Mouse (Mus musculus) intestine, embryonic 15.5 days (tissue): ENCODE data around the gene Rabepk. TPM values are rescaled to one million over a fixed set of nuclear protein-coding genes. Genes with fewer than 3 reads are reported as not detected.
"Not testable (repeated sequence)": the region's sequence is repeated elsewhere in the genome, so short reads cannot be mapped to it uniquely, and the experiment has no call there.

Experiments used
- ATAC-seq: fragments of 200-750 bp; cut with Nextera tagmentation; 2 replicates; pipeline ENCODE4 v1.8.0; 2017; ENCODE audit warnings: moderate TSS enrichment, moderate library complexity
- H3K27ac ChIP-seq: fragments of 300-500 bp; sonication (generic); 2 replicates; pipeline ENCODE4 v1.5.1; 2015; ENCODE audit warnings: mild to moderate bottlenecking, inconsistent platforms
- H3K27me3 ChIP-seq: fragments of 300-500 bp; sonication (generic); replicated peaks from 2 replicates; pipeline ENCODE4 v1.6.1; 2015; ENCODE audit warnings: inconsistent platforms
- H3K36me3 ChIP-seq: fragments of 300-500 bp; sonication (generic); 2 replicates; pipeline ENCODE4 v1.6.1; 2015; ENCODE audit warnings: inconsistent platforms
- H3K4me1 ChIP-seq: fragments of 300-500 bp; sonication (generic); replicated peaks from 2 replicates; pipeline ENCODE4 v1.6.1; 2015; ENCODE audit warnings: inconsistent platforms
- H3K4me2 ChIP-seq: fragments of 300-500 bp; sonication (generic); replicated peaks from 2 replicates; pipeline ENCODE4 v1.6.1; 2015; ENCODE audit warnings: mild to moderate bottlenecking, inconsistent platforms
- H3K4me3 ChIP-seq: fragments of 300-500 bp; sonication (generic); replicated peaks from 2 replicates; pipeline ENCODE4 v1.5.1; 2015; ENCODE audit warnings: inconsistent platforms
- H3K9ac ChIP-seq: fragments of 300-500 bp; sonication (generic); 2 replicates; pipeline ENCODE4 v1.6.1; 2015; ENCODE audit warnings: inconsistent platforms
- H3K9me3 ChIP-seq: fragments of 300-500 bp; sonication (generic); 2 replicates; pipeline ENCODE4 v1.6.1; 2016; ENCODE audit warnings: inconsistent platforms
- WGBS: fragments of 180-500 bp; shearing (Covaris S2); methylation state at CpG from one replicate; pipeline ENCODE4 v1.1.7; 2015; 5-methylcytosine and 5-hydroxymethylcytosine counted together
- polyA plus RNA-seq: library from polyadenylated mRNA; unstranded; fragments of >200 nt; fragmentation: Nextera tagmentation; extraction: Ambion mirVana; gene quantifications from 2 replicates; pipeline ENCODE4 v1.2.1, GENCODE M21; 2015

Gene Rabepk
- polyA plus RNA-seq, 1 experiment from 2014 or later = 45.7 TPM

DNA sequence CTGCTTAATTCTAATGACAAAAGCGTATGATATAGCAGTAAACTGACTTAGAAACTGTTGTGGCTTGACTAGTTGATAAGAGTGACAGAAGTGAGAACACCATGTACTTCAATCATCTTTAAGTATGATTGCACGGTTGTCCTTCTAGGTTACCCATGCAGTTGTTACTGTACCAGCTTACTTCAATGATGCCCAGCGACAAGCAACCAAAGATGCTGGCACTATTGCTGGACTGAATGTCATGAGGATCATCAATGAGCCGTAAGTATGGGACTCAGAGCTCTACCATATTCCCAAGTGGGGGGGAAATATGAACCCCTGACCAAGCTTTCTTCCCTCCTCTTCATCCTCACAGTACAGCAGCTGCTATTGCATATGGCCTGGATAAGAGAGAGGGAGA, 26.0 kb downstream of the Rabepk start:
- peaks cover 31% of the 10 kb centered on the region for H3K36me3 ChIP-seq
- no peak for ATAC-seq
- H3K9me3 ChIP-seq = no peaks in the 10 kb centered on the region
- H3K4me1 ChIP-seq = peaks cover 28% of the 10 kb centered on the region
- peak overlapping the region; percentile 96 for H3K9ac ChIP-seq
- H3K27me3 ChIP-seq = no peaks in the 10 kb centered on the region
- H3K4me3 ChIP-seq = peak overlapping the region; percentile 88
- H3K4me2 ChIP-seq = peak overlapping the region; percentile 61
- H3K27ac ChIP-seq = no peak overlapping the region
- 82% methylated on average over 4 of the region's 4 CpGs for WGBS

DNA sequence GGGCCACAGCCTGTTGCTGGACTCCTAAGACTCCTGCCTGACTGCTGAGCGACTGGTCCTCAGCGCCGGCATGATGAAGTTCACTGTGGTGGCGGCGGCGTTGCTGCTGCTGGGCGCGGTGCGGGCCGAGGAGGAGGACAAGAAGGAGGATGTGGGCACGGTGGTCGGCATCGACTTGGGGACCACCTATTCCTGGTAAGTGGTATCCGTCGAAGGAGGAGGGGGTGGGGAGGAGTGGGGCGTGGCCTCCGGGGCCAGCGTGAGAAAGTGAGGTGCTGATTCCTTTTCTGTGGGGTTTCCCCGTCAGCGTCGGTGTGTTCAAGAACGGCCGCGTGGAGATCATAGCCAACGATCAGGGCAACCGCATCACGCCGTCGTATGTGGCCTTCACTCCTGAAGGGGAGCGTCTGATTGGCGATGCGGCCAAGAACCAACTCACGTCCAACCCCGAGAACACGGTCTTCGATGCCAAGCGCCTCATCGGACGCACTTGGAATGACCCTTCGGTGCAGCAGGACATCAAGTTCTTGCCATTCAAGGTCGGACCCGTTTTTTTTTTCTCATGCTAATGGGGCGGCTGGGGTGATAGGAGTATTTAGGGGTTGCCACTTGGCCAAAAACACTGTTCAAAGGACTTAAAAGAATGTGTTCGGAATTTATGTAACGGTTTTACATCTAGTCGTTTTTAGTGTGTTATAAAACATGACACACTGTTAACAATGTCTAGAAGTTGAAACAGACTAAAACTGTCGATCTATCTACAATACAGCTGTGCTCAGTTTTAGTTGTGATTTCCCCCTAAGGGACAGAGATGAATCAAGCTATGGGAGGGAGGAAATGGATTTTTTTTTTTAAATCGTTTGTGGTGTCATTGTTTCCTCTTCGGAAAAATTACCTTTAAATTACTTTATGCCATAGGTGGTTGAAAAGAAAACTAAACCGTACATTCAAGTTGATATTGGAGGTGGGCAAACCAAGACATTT, 27.2 kb downstream of the Rabepk start:
- WGBS = 2% methylated on average over 50 of the region's 50 CpGs

DNA sequence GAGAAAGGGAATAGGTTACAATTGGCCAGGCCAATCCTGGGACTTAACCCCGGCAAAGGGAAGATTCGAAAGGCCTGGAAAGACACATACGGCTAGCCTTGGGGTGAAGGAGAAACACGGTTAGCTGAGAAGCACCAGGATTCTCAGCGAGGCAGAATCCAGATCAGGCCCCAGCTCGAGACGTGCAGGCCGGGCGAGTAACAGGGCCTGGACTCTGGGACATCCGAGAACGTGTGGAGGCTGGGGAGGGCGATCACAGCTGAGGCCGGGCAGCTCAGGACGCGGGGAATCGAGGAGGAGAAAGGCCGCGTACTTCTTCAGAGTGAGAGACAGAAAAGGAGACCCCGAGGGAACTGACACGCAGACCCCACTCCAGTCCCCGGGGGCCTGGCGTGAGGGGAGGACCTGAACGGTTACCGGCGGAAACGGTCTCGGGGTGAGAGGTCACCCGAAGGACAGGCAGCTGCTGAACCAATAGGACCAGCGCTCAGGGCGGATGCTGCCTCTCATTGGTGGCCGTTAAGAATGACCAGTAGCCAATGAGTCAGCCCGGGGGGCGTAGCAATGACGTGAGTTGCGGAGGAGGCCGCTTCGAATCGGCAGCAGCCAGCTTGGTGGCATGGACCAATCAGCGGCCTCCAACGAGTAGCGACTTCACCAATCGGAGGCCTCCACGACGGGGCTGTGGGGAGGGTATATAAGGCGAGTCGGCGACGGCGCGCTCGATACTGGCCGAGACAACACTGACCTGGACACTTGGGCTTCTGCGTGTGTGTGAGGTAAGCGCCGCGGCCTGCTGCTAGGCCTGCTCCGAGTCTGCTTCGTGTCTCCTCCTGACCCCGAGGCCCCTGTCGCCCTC, 28.1 kb downstream of the Rabepk start, which contains the start of gene Hspa5:
Gene Hspa5 (plus strand): TSS at position 603 of the 859 bp plus-strand sequence.
- ATAC-seq = peak; percentile 99
- Histone ChIP-seq H3K4me1 (peaks cover 28% of the 10 kb centered on the region), H3K4me2 (peak within 1 kb of the TSS; percentile 61), H3K27me3 (no peaks in the 10 kb centered on the region), H3K27ac (peak within 1 kb of the TSS; percentile 90), H3K9me3 (no peaks in the 10 kb centered on the region), H3K36me3 (peaks cover 26% of the 10 kb centered on the region), H3K9ac (peak within 1 kb of the TSS; percentile 97), H3K4me3 (peak within 1 kb of the TSS; percentile 88)
- WGBS = under 1% methylated on average over 60 of the region's 60 CpGs

More for the DNA sequence above, 27.2 kb downstream of the Rabepk start:
- peak overlapping the region; percentile 61 for H3K4me2 ChIP-seq
- H3K36me3 ChIP-seq = peaks cover 30% of the 10 kb centered on the region
- H3K27ac ChIP-seq = peak overlapping the region; percentile 86
- H3K4me3 ChIP-seq = peak overlapping the region; percentile 88
- peaks cover 28% of the 10 kb centered on the region for H3K4me1 ChIP-seq
- no peaks in the 10 kb centered on the region for H3K27me3 ChIP-seq
- peak; percentile 39 for ATAC-seq
- peak overlapping the region; percentile 96 for H3K9ac ChIP-seq
- no peaks in the 10 kb centered on the region for H3K9me3 ChIP-seq

DNA sequence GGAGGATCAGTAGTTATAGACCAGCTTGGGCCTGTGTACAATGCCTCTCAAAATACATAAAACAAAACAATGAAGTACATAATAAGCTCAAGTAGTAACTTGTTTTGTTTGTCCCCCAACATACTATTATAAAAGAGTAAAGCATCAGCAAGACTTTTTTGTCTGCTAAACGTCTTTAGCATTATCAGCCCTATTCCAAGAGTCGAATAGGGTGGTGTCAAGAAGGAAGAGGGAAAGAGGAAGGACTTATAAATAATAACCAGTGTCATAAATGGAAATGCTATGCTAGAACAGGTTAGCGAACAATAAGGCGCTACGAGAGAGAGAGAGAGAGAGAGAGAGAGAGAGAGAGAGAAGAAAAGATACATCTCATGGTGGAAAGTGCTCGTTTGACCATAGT, 28.8 kb downstream of the Rabepk start:
- H3K4me3 ChIP-seq = peak overlapping the region; percentile 88
- WGBS = 3% methylated on average over 6 of the region's 6 CpGs
- peak overlapping the region; percentile 55 for H3K4me2 ChIP-seq
- peaks cover 22% of the 10 kb centered on the region for H3K36me3 ChIP-seq
- H3K9ac ChIP-seq = peak overlapping the region; percentile 97
- no peak for ATAC-seq
- H3K9me3 ChIP-seq = no peaks in the 10 kb centered on the region
- peak overlapping the region; percentile 90 for H3K27ac ChIP-seq
- H3K27me3 ChIP-seq = no peaks in the 10 kb centered on the region
- peaks cover 26% of the 10 kb centered on the region for H3K4me1 ChIP-seq

DNA sequence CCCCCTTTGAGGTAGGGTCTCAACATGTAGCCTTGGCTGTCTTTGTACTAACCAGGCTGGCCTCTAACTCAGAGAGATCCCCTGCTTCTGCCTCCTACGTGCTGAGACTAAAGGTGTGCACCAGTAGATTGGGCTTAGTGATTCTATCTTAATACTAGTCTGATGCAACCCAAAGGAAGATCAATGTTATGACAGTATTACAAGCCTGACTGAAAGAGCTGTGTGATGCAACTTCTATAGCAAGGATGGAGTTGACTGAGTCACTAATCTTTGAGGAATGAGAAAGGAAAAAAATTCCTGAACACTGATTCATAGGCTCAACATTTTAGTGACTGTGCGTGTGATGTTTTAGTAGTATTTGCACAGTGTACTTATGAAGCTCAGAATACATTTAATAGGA, 29.7 kb downstream of the Rabepk start:
- peaks cover 19% of the 10 kb centered on the region for H3K4me1 ChIP-seq
- WGBS = 94% methylated on average over 2 of the region's 2 CpGs
- no peaks in the 10 kb centered on the region for H3K9me3 ChIP-seq
- ATAC-seq = no peak
- peaks cover 17% of the 10 kb centered on the region for H3K36me3 ChIP-seq
- H3K4me2 ChIP-seq = peak overlapping the region; percentile 55; the same call in 1 of the 2 replicates
- H3K4me3 ChIP-seq = no peak overlapping the region
- H3K27ac ChIP-seq = no peak overlapping the region
- H3K9ac ChIP-seq = no peak overlapping the region
- H3K27me3 ChIP-seq = no peaks in the 10 kb centered on the region

DNA sequence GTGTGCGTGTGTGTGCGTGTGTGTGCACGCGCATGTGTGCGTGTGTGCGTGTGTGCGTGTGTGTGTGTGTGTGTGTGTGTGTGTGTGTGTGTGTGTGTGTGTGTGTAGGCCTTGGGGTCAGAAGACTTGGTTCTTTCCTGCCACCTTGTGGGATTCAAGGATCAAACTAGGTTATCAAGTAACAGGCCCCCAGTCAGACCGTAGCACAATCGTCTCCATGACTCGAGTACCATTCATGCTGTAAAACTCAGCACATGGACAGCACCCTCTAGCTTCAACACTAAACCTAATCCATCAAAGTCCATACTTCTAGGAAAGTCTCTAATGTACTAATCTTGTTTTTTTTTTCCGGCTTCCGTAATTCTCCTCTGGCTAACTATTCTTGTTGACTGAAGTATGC, 34.9 kb downstream of the Rabepk start:
- H3K9me3 ChIP-seq = no peaks in the 10 kb centered on the region
- H3K9ac ChIP-seq = no peak overlapping the region
- H3K4me3 ChIP-seq = no peak overlapping the region
- no peak overlapping the region for H3K4me2 ChIP-seq
- WGBS = 61% methylated on average over 12 of the region's 12 CpGs
- ATAC-seq = no peak
- no peak overlapping the region for H3K27ac ChIP-seq
- H3K36me3 ChIP-seq = no peaks in the 10 kb centered on the region
- H3K4me1 ChIP-seq = no peaks in the 10 kb centered on the region
- no peaks in the 10 kb centered on the region for H3K27me3 ChIP-seq

DNA sequence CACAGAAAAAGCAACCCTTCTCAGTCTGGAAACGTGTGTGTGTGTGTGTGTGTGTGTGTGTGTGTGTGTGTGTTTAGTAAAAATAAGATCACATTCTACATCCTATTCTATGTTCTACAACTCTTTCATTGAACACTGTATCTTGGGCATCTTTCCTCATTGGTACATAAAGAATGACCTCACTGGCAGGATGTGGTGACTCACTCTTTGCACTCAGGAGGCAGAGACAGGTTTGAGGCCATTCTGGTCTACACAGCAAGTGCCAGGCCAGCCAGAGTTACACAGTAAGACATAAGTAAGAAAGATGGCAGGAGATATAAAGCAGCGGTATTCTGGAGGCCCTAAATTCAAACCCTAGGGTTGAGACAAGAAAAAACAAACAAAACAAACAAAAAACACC, 36.8 kb downstream of the Rabepk start:
- Histone ChIP-seq H3K9me3 (no peaks in the 10 kb centered on the region), H3K4me1 (no peaks in the 10 kb centered on the region), H3K9ac (no peak overlapping the region), H3K4me3 (no peak overlapping the region), H3K4me2 (no peak overlapping the region), H3K27ac (no peak overlapping the region), H3K27me3 (no peaks in the 10 kb centered on the region), H3K36me3 (no peaks in the 10 kb centered on the region)
- WGBS = 66% methylated on average over 2 of the region's 2 CpGs
- ATAC-seq = no peak

DNA sequence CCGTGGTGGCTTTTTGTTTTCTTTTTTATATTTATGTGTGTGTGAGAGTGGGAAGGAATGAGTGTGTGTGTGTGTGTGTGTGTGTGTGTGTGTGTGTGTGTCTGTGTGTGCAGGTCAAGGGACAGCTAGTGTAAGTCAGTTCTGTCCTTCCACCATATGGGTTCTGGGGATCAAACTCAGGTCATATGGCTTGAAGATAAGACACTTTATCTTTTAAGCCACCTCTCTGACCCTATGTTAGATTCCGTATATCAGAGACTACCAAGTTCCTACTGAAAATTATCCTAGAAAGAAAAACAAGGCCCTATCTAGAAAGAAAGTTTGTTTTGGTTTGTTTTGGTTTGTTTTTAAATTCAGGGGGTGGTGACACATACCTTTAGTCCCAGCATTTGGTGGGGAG, 37.5 kb downstream of the Rabepk start:
- H3K4me2 ChIP-seq = no peak overlapping the region
- 74% methylated on average over 2 of the region's 2 CpGs for WGBS
- no peak for ATAC-seq

DNA sequence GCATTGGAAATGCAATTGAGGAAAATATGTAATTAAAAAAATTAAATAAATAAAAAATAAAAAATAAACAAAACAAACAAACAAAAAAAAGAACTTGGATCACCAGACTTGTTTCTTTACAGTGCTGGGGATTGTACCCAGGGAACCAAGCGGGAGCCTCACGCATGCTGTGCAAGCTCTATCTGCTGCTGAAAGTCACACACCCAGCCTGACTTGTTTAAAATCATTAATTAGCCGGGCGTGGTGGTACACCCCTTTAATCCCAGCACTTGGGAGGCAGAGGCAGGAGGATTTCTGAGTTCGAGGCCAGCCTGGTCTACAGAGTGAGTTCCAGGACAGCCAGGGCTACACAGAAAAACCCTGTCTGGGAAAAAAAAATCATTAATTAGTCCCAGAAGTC, 38.4 kb downstream of the Rabepk start:
- not testable (repeated sequence) for ATAC-seq

More for the DNA sequence above, 37.5 kb downstream of the Rabepk start:
- Histone ChIP-seq H3K27ac (no peak overlapping the region), H3K4me3 (no peak overlapping the region), H3K4me1 (no peaks in the 10 kb centered on the region), H3K27me3 (no peaks in the 10 kb centered on the region), H3K9me3 (no peaks in the 10 kb centered on the region), H3K9ac (no peak overlapping the region), H3K36me3 (no peaks in the 10 kb centered on the region)

DNA sequence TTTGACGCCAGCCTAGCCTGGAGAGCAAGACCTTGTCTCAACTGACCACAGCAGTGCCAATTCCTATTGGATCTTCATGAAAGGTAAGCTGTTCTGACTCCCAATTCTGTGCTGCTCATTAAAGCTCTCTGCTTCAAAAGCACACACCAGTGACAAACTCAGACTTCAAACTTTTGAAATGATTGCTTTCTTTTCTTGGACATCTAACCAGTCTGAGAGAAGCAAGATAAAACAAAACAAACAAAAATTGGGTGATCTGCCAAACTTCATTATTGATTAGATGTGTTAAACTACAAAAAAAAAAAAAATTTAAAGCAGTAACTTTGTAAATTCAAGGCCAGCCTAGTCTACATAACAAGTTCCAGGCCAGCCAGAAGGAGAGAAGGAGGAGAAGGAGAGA, 42.4 kb downstream of the Rabepk start:
- H3K4me1 ChIP-seq = peaks cover 6% of the 10 kb centered on the region; the same call in 1 of the 2 replicates
- no peaks in the 10 kb centered on the region for H3K27me3 ChIP-seq
- no peak overlapping the region for H3K4me3 ChIP-seq
- no peak overlapping the region for H3K9ac ChIP-seq
- no peak for ATAC-seq
- no peak overlapping the region for H3K4me2 ChIP-seq
- H3K9me3 ChIP-seq = no peaks in the 10 kb centered on the region
- H3K36me3 ChIP-seq = no peaks in the 10 kb centered on the region
- H3K27ac ChIP-seq = no peak overlapping the region
- WGBS = 74% methylated on average over 1 of the region's 1 CpGs

More for the DNA sequence above, 38.4 kb downstream of the Rabepk start:
- not testable (repeated sequence) for H3K9ac ChIP-seq, H3K36me3 ChIP-seq, H3K27me3 ChIP-seq, H3K27ac ChIP-seq, H3K9me3 ChIP-seq, H3K4me1 ChIP-seq, H3K4me3 ChIP-seq, H3K4me2 ChIP-seq
- WGBS = 88% methylated on average over 5 of the region's 5 CpGs

DNA sequence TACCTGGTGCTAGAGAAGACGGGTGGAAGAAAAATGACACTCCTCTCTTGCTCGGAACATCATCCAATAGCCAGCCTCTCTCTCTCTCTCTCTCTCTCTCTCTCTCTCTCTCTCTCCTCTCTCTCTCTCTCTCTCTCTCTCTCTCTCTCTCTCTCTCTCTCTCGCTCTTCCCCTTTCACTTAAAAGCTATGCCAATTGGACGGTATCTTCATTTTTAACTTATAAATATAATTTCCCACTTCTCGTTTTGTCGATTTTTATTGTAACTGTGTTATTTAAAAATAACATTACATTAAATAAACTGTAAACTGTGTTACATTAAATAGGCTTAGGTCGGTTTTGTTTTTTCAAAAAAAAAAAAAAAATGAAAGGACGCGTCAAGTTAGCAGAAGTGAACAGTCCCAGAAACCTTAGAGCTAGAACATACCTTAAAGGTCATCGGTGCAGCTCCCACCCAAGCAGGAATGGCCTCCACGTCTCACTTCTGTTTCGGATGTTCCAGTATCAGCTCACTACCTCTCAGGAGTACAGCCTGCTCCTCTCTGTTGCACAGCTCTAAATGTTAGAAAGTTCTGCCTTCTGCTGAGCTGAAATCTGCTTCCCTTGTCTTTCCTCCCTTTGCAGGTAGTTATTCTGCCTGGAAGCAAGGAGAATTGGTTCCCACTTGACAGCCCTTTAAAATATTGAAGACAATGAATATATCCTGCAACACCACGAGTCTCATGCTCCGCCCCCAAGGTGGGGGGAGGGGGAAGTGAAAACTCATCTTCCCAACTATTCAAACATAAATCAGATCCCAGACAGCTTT, 45.0 kb downstream of the Rabepk start, which contains the start of gene Gapvd1:
Gene Gapvd1 (minus strand): TSS at position 682 of the 808 bp plus-strand sequence.
- no peaks in the 10 kb centered on the region for H3K9me3 ChIP-seq
- ATAC-seq = peak; percentile 42; the same call in 1 of the 2 replicates

More for the DNA sequence above, 45.0 kb downstream of the Rabepk start, which contains the start of gene Gapvd1:
- Histone ChIP-seq H3K4me2 (peak within 1 kb of the TSS; percentile 72), H3K36me3 (no peaks in the 10 kb centered on the region), H3K27ac (peak within 1 kb of the TSS; percentile 93), H3K9ac (peak within 1 kb of the TSS; percentile 98), H3K4me3 (peak within 1 kb of the TSS; percentile 93), H3K4me1 (peaks cover 10% of the 10 kb centered on the region; the same call in 1 of the 2 replicates), H3K27me3 (no peaks in the 10 kb centered on the region)
- WGBS = 2% methylated on average over 14 of the region's 14 CpGs
